Mouse (Mus musculus): ENCODE results near the gene Cenpx. TPM values are rescaled to one million over a fixed set of nuclear protein-coding genes. Genes with fewer than 3 reads are reported as not detected.
A peak's percentile ranks its signal among the peaks of the same experiment; 100 is the strongest.

Gene Cenpx
- polyA plus RNA-seq, 1 experiment from 2014 or later, result 95.0 TPM

DNA sequence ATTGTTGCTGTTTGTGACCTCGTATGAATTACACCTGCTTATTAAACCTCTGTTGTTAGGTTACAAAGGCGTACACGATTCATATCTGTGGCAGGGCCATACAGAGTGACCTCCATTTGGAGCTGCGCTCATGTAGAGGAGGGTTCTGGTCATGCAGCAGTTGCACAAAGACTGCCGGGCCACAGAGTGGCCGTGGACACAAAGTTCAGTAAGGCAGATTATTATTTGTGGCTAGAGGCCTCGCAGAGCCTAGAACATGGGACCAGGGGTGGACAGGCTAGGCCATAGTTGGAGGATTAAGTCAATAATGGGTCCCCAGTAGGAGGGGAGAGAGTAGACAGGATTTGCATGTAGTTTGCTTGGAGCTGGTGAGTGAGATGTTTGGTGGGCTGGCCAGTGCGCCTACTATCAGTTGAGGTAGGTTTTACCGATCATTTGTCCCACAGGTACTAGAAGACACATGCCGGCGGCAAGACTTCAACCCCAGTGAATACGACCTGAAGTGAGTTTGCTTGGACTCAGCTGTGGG, 39.9 kb downstream of the Cenpx start:
- peak overlapping the region; percentile 87 for H3K4me3 ChIP-seq (replicated peaks; ENCODE audit: low read length)
- no peaks in the 10 kb centered on the region for H3K9me3 ChIP-seq (ENCODE audit: control insufficient read depth, low read length)
- H3K4me1 ChIP-seq (replicated peaks; ENCODE audit: control insufficient read depth, insufficient read depth, low read length), result peaks cover 10% of the 10 kb centered on the region
- H3K4me2 ChIP-seq (ENCODE audit: low read length), result peak overlapping the region; percentile 77
- WGBS, result 36% methylated on average over 12 of the region's 12 CpGs
- H3K36me3 ChIP-seq (ENCODE audit: control insufficient read depth, insufficient read depth), result peaks cover 4% of the 10 kb centered on the region; the same call in 1 of the 2 replicates
- H3K27ac ChIP-seq (ENCODE audit: low read length), result peak overlapping the region; percentile 87
- H3K27me3 ChIP-seq (replicated peaks; ENCODE audit: control insufficient read depth, insufficient read depth, low read length), result no peaks in the 10 kb centered on the region
- ATAC-seq, result peak; percentile 9
- peak overlapping the region; percentile 83 for H3K9ac ChIP-seq (replicated peaks; ENCODE audit: low read depth, low read length)

DNA sequence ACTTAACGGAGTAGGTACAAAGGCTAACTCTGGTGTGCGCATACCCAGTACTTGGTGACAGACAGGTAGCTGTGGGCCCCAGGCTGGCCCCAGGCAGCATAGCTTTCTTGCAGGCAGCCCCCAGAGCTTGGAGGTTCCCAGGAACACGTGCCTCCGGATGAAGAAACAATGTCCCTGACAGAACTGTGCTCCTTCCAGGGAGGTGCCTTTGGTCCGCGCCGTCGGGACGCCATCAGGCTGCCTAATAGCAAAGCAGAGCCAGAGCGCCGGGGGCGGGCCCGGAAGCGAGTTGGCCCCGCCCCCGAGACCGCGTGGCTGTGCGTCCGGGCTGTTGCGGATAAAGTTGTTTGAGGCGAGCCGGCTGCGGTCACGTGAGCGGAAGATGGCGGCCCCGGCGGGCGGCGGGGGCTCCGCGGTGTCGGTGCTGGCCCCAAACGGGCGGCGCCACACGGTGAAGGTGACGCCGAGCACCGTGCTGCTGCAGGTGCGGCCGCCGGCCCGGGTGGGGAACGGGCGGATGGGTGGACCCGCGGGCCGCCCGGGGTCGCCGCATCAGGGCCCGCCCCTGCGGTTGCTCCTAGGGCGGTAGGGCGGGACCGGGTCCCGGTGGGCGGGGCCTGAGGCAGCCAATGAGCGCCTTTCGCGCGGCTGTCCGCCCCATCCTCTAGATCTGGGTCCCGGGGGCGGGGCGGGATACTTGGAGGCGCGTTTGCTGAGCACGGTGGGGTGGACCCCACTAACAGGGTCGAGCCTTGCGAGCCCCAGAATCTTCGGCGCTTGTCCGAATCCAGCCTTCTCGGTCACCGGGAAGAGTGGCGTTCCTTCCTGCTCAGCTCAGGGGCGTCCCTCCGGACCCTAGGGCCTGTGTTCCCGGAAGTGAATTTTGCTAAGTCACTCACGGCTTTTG, 40.6 kb downstream of the Cenpx start, which contains the start of gene Aspscr1:
Aspscr1 (plus strand) TSS at position 287 of the 907 bp plus-strand sequence.
- H3K4me2 ChIP-seq (ENCODE audit: low read length), result peak within 1 kb of the TSS; percentile 77
- peak within 1 kb of the TSS; percentile 87 for H3K27ac ChIP-seq (ENCODE audit: low read length)
- no peaks in the 10 kb centered on the region for H3K9me3 ChIP-seq (ENCODE audit: control insufficient read depth, low read length)
- no peaks in the 10 kb centered on the region for H3K27me3 ChIP-seq (replicated peaks; ENCODE audit: control insufficient read depth, insufficient read depth, low read length)
- peak within 1 kb of the TSS; percentile 83 for H3K9ac ChIP-seq (replicated peaks; ENCODE audit: low read depth, low read length)
- H3K36me3 ChIP-seq (ENCODE audit: control insufficient read depth, insufficient read depth), result peaks cover 2% of the 10 kb centered on the region; the same call in 1 of the 2 replicates
- peak; percentile 97 for ATAC-seq
- peak within 1 kb of the TSS; percentile 87 for H3K4me3 ChIP-seq (replicated peaks; ENCODE audit: low read length)
- WGBS, result under 1% methylated on average over 71 of the region's 83 CpGs
- H3K4me1 ChIP-seq (replicated peaks; ENCODE audit: control insufficient read depth, insufficient read depth, low read length), result peaks cover 10% of the 10 kb centered on the region

DNA sequence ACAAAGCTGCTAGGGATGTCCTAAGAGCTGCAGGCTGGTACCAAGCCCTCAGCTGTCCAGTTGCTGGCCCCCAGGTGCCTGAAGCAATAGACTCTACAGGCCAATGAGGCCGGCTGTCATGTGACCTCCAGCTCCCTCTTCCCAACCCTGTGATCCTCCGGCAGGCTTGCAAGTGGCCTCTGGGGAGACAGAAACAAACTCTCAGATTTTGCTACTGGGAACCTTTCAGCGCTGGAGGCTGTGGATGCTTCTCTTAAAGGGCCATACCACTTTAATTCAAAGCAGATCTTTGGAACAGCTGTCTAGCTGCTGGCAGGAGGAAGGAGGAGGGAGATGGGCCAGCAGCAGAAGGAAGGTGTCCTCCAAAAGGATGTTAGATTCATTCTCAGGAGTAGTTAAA, 46.9 kb downstream of the Cenpx start:
- Histone ChIP-seq H3K4me3 (replicated peaks; ENCODE audit: low read length) (no peak overlapping the region), H3K4me2 (ENCODE audit: low read length) (no peak overlapping the region), H3K9me3 (ENCODE audit: control insufficient read depth, low read length) (no peaks in the 10 kb centered on the region), H3K27me3 (replicated peaks; ENCODE audit: control insufficient read depth, insufficient read depth, low read length) (peaks cover 18% of the 10 kb centered on the region), H3K36me3 (ENCODE audit: control insufficient read depth, insufficient read depth) (no peaks in the 10 kb centered on the region), H3K9ac (replicated peaks; ENCODE audit: low read depth, low read length) (no peak overlapping the region), H3K27ac (ENCODE audit: low read length) (no peak overlapping the region), H3K4me1 (replicated peaks; ENCODE audit: control insufficient read depth, insufficient read depth, low read length) (no peaks in the 10 kb centered on the region)
- WGBS, result 18% methylated on average over 3 of the region's 3 CpGs
- no peak for ATAC-seq

DNA sequence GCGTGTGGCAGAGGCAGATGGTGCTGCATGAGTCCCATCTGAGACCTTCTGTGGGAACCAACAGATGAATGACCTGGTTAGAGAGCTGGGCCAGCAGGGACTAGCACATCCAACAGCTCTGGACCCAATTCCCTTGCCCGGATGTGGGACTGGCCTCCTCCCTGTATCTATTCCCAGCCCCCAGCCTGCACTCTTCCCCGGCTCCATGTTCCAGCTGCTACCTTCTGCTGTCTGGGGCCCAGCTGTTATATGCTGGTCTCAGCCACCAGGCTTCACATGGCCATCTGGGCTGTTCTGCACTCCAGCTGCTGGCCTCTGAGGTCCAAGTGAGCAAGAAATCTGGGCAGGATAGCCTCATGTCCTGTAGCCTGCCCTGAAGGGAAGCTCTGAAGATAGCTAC, 48.1 kb downstream of the Cenpx start:
- H3K4me2 ChIP-seq (ENCODE audit: low read length), result no peak overlapping the region
- H3K36me3 ChIP-seq (ENCODE audit: control insufficient read depth, insufficient read depth), result no peaks in the 10 kb centered on the region
- 87% methylated on average over 3 of the region's 3 CpGs for WGBS
- H3K9ac ChIP-seq (replicated peaks; ENCODE audit: low read depth, low read length), result no peak overlapping the region
- H3K4me1 ChIP-seq (replicated peaks; ENCODE audit: control insufficient read depth, insufficient read depth, low read length), result peaks cover 8% of the 10 kb centered on the region
- no peak overlapping the region for H3K4me3 ChIP-seq (replicated peaks; ENCODE audit: low read length)
- H3K27ac ChIP-seq (ENCODE audit: low read length), result no peak overlapping the region
- ATAC-seq, result no peak
- peaks cover 29% of the 10 kb centered on the region for H3K27me3 ChIP-seq (replicated peaks; ENCODE audit: control insufficient read depth, insufficient read depth, low read length)
- H3K9me3 ChIP-seq (ENCODE audit: control insufficient read depth, low read length), result no peaks in the 10 kb centered on the region

DNA sequence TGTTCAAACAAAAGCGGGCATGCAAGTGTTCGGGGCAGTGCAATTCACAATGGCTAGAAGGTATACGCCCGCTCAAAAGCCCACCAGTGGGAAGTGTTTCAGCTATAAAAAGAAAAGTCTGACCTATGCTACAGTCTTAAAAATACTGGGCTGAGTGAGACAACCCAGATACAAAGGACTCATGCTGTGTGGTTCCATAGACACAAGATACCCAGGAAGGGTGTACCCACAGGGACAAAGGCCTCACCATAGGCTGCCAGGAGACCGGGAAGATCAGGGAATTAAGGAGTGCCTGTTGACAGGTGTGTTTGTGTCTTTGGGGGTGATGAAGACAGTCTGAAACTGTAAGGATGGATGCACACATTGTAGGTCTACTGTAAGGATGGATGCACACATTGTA, 49.8 kb downstream of the Cenpx start:
- Histone ChIP-seq H3K4me3 (replicated peaks; ENCODE audit: low read length) (no peak overlapping the region), H3K9ac (replicated peaks; ENCODE audit: low read depth, low read length) (no peak overlapping the region), H3K27ac (ENCODE audit: low read length) (no peak overlapping the region), H3K27me3 (replicated peaks; ENCODE audit: control insufficient read depth, insufficient read depth, low read length) (peaks cover 46% of the 10 kb centered on the region), H3K4me2 (ENCODE audit: low read length) (no peak overlapping the region), H3K4me1 (replicated peaks; ENCODE audit: control insufficient read depth, insufficient read depth, low read length) (peaks cover 17% of the 10 kb centered on the region), H3K36me3 (ENCODE audit: control insufficient read depth, insufficient read depth) (no peaks in the 10 kb centered on the region), H3K9me3 (ENCODE audit: control insufficient read depth, low read length) (no peaks in the 10 kb centered on the region)
- ATAC-seq, result no peak
- 61% methylated on average over 5 of the region's 5 CpGs for WGBS

DNA sequence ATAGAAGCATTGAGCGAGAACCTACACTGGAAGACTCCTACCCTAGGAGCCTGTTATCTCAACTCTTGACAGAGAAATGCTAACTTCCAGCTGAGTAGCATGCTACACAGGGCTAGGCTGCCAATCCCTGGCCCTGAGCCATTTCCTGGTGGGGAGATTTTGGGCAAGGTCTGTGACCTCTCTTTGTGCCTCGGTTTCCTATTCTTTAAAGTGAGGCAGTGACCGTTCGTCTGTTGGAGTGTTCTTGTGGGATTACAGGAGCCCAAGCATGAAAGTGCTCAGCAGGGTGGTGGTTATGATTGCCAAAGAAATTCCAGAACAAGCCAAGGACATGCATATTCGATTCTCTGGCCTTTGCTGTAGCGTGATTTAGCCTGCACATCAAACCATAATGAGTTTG, 50.8 kb downstream of the Cenpx start:
- ATAC-seq, result no peak
- Histone ChIP-seq H3K4me1 (replicated peaks; ENCODE audit: control insufficient read depth, insufficient read depth, low read length) (peaks cover 17% of the 10 kb centered on the region), H3K9ac (replicated peaks; ENCODE audit: low read depth, low read length) (no peak overlapping the region), H3K27me3 (replicated peaks; ENCODE audit: control insufficient read depth, insufficient read depth, low read length) (peaks cover 56% of the 10 kb centered on the region), H3K36me3 (ENCODE audit: control insufficient read depth, insufficient read depth) (no peaks in the 10 kb centered on the region), H3K9me3 (ENCODE audit: control insufficient read depth, low read length) (no peaks in the 10 kb centered on the region), H3K4me2 (ENCODE audit: low read length) (no peak overlapping the region), H3K27ac (ENCODE audit: low read length) (no peak overlapping the region), H3K4me3 (replicated peaks; ENCODE audit: low read length) (no peak overlapping the region)
- 36% methylated on average over 6 of the region's 6 CpGs for WGBS

DNA sequence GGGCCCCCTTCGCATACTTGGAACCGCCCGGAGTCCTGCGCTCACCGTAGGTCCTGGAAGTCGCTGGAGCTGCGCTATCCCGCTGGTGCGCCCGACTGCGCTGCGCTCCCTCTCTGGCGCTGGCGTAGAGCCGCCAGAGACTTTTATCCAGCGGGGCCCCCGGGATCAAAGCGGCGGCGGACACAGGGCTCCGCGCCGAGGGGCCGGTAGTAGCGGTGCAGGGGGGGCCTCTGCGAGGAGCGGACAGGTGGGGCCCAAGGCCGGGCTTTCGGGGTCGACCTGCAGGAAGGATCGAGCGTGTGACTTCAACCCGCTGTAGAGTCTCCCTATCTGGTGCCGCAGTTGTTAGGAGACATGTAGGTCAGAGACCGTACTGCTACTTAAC, 52.5 kb downstream of the Cenpx start, which contains the start of gene Notum:
Notum (minus strand) TSS at position 100 of the 385 bp plus-strand sequence.
- H3K27me3 ChIP-seq (replicated peaks; ENCODE audit: control insufficient read depth, insufficient read depth, low read length), result peaks cover 64% of the 10 kb centered on the region
- ATAC-seq, result no peak
- H3K4me2 ChIP-seq (ENCODE audit: low read length), result peak within 1 kb of the TSS; percentile 65
- under 1% methylated on average over 35 of the region's 35 CpGs for WGBS
- H3K27ac ChIP-seq (ENCODE audit: low read length), result no peak within 1 kb of the TSS
- 0 out of 2 replicates have a peak within 1 kb of the TSS, but pooled peaks have one; percentile 32 for H3K9ac ChIP-seq (replicated peaks; ENCODE audit: low read depth, low read length)
- H3K4me1 ChIP-seq (replicated peaks; ENCODE audit: control insufficient read depth, insufficient read depth, low read length), result peaks cover 17% of the 10 kb centered on the region
- peak within 1 kb of the TSS; percentile 43 for H3K4me3 ChIP-seq (replicated peaks; ENCODE audit: low read length)
- H3K36me3 ChIP-seq (ENCODE audit: control insufficient read depth, insufficient read depth), result no peaks in the 10 kb centered on the region
- no peaks in the 10 kb centered on the region for H3K9me3 ChIP-seq (ENCODE audit: control insufficient read depth, low read length)

Other genes starting within 250 kb of the Cenpx start
- 45.5 and 56.4 TPM in 2 replicates for gene Arl16, start 246.1 kb downstream of the Cenpx start, polyA plus RNA-seq (2015; fragmentation: Nextera tagmentation; extraction: Ambion mirVana)
- gene Mrpl12, start 229.1 kb downstream of the Cenpx start, polyA plus RNA-seq (2015; fragmentation: Nextera tagmentation; extraction: Ambion mirVana), result 107 and 119 TPM in 2 replicates
- gene Slc25a10, start 221.9 kb downstream of the Cenpx start, polyA plus RNA-seq (2015; fragmentation: Nextera tagmentation; extraction: Ambion mirVana), result 26.5 and 29.5 TPM in 2 replicates
- gene Gcgr, start 183.0 kb downstream of the Cenpx start, polyA plus RNA-seq (2015; fragmentation: Nextera tagmentation; extraction: Ambion mirVana), result 0.43 TPM in 1 of 2 replicates, not detected in the other
- gene Mcrip1, start 164.0 kb downstream of the Cenpx start, polyA plus RNA-seq (2015; fragmentation: Nextera tagmentation; extraction: Ambion mirVana), result 222 and 241 TPM in 2 replicates
- gene Ppp1r27, start 162.6 kb downstream of the Cenpx start, polyA plus RNA-seq (2015; fragmentation: Nextera tagmentation; extraction: Ambion mirVana), result not detected in 2 replicates
- gene P4hb, start 140.5 kb downstream of the Cenpx start, polyA plus RNA-seq (2015; fragmentation: Nextera tagmentation; extraction: Ambion mirVana), result 238 and 265 TPM in 2 replicates
- gene Arhgdia, start 132.1 kb downstream of the Cenpx start, polyA plus RNA-seq (2015; fragmentation: Nextera tagmentation; extraction: Ambion mirVana), result 477 and 485 TPM in 2 replicates
- gene Alyref, start 115.4 kb downstream of the Cenpx start, polyA plus RNA-seq (2015; fragmentation: Nextera tagmentation; extraction: Ambion mirVana), result 287 and 320 TPM in 2 replicates
- gene Anapc11, start 115.3 kb downstream of the Cenpx start, polyA plus RNA-seq (2015; fragmentation: Nextera tagmentation; extraction: Ambion mirVana), result 178 and 192 TPM in 2 replicates
- gene Npb, start 105.3 kb downstream of the Cenpx start, polyA plus RNA-seq (2015; fragmentation: Nextera tagmentation; extraction: Ambion mirVana), result not detected in 2 replicates
- gene Pcyt2, start 95.8 kb downstream of the Cenpx start, polyA plus RNA-seq (2015; fragmentation: Nextera tagmentation; extraction: Ambion mirVana), result 175 and 234 TPM in 2 replicates
- 50.2 and 50.6 TPM in 2 replicates for gene Sirt7, start 88.5 kb downstream of the Cenpx start, polyA plus RNA-seq (2015; fragmentation: Nextera tagmentation; extraction: Ambion mirVana)
- gene Mafg, start 80.1 kb downstream of the Cenpx start, polyA plus RNA-seq (2015; fragmentation: Nextera tagmentation; extraction: Ambion mirVana), result 39.9 and 40.1 TPM in 2 replicates
- 34.9 and 36.5 TPM in 2 replicates for gene Pycr1, start 70.0 kb downstream of the Cenpx start, polyA plus RNA-seq (2015; fragmentation: Nextera tagmentation; extraction: Ambion mirVana)
- gene Myadml2, start 65.6 kb downstream of the Cenpx start, polyA plus RNA-seq (2015; fragmentation: Nextera tagmentation; extraction: Ambion mirVana), result 0.75 TPM in 1 of 2 replicates, not detected in the other
- 0.67 and 0.77 TPM in 2 replicates for gene Notum, start 52.6 kb downstream of the Cenpx start, polyA plus RNA-seq (2015; fragmentation: Nextera tagmentation; extraction: Ambion mirVana)
- gene Aspscr1, start 40.8 kb downstream of the Cenpx start, polyA plus RNA-seq (2015; fragmentation: Nextera tagmentation; extraction: Ambion mirVana), result 132 and 158 TPM in 2 replicates
- gene Lrrc45, start 187 bp upstream of the Cenpx start, polyA plus RNA-seq (2015; fragmentation: Nextera tagmentation; extraction: Ambion mirVana), result 91.0 and 118 TPM in 2 replicates
- 251 and 347 TPM in 2 replicates for gene Rac3, start 7.7 kb upstream of the Cenpx start, polyA plus RNA-seq (2015; fragmentation: Nextera tagmentation; extraction: Ambion mirVana)
- 7.6 TPM in 2 replicates for gene Dcxr, start 13.5 kb upstream of the Cenpx start, polyA plus RNA-seq (2015; fragmentation: Nextera tagmentation; extraction: Ambion mirVana)
- 0.92 and 4.8 TPM in 2 replicates for gene Cbr2, start 18.4 kb upstream of the Cenpx start, polyA plus RNA-seq (2015; fragmentation: Nextera tagmentation; extraction: Ambion mirVana)
- gene Hmga1b, start 49.1 kb upstream of the Cenpx start, polyA plus RNA-seq (2015; fragmentation: Nextera tagmentation; extraction: Ambion mirVana), result 1.7 and 2.2 TPM in 2 replicates
- gene Rfng, start 70.5 kb upstream of the Cenpx start, polyA plus RNA-seq (2015; fragmentation: Nextera tagmentation; extraction: Ambion mirVana), result 95.2 and 119 TPM in 2 replicates
- 287 and 305 TPM in 2 replicates for gene Gps1, start 70.5 kb upstream of the Cenpx start, polyA plus RNA-seq (2015; fragmentation: Nextera tagmentation; extraction: Ambion mirVana)
- gene Dus1l, start 82.7 kb upstream of the Cenpx start, polyA plus RNA-seq (2015; fragmentation: Nextera tagmentation; extraction: Ambion mirVana), result 53.4 and 56.9 TPM in 2 replicates
- gene Fasn, start 110.8 kb upstream of the Cenpx start, polyA plus RNA-seq (2015; fragmentation: Nextera tagmentation; extraction: Ambion mirVana), result 92.0 and 97.4 TPM in 2 replicates
- gene Ccdc57, start 219.1 kb upstream of the Cenpx start, polyA plus RNA-seq (2015; fragmentation: Nextera tagmentation; extraction: Ambion mirVana), result 7.3 and 8.8 TPM in 2 replicates
- gene Slc16a3, start 234.7 kb upstream of the Cenpx start, polyA plus RNA-seq (2015; fragmentation: Nextera tagmentation; extraction: Ambion mirVana), result 7.7 and 9.5 TPM in 2 replicates

Data from forebrain, embryonic 16.5 days (tissue).